Mouse (Mus musculus) urinary bladder, postnatal 14 days (tissue): ENCODE measurements around the gene Txn2.

ENCODE experiments used
- DNase-seq: peaks from one replicate; pipeline ENCODE4 v3.0.0; 2021; ENCODE audit warnings: low spot score

The Txn2 gene

GRCm38 (mm10) chr15:77907646-77908518, 20.9 kb downstream of the Txn2 start:
- DNase-seq = peak; percentile 67

- DNase-seq = no peak
These were observed 22.3 kb downstream of the Txn2 start for GRCm38 (mm10) chr15:77906545-77906944.

- DNase-seq = no peak
These were observed 22.7 kb downstream of the Txn2 start for GRCm38 (mm10) chr15:77906081-77906480.

- DNase-seq = peak; percentile 86
These were observed 23.4 kb downstream of the Txn2 start for GRCm38 (mm10) chr15:77905275-77905970.

DNA sequence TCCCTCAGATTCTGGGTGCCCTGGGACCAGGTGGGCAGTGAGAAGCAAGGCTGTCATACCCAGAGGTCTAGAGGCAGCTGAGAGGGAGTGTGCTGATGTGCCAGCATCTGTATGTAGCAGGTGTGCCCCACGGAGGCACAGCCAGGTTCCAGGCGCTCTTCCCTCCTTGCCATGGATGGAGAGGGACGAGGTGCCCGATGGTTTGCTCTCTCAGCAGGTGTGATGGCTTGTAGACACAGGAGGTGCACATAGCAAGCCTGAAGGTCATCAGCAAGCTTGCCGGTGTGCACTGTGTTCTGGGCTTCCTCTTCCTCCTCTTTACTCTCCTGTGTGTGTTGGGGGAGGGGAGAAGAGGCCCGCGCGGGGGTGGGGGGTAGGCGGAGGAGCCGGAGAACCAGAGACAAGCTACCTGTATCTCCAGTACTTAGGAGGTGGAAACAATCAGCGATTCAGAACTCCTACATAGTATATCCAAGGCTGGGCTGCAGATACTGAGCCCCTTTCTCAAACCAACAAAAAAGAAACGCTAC, 24.4 kb downstream of the Txn2 start:
- DNase-seq = no peak

DNA sequence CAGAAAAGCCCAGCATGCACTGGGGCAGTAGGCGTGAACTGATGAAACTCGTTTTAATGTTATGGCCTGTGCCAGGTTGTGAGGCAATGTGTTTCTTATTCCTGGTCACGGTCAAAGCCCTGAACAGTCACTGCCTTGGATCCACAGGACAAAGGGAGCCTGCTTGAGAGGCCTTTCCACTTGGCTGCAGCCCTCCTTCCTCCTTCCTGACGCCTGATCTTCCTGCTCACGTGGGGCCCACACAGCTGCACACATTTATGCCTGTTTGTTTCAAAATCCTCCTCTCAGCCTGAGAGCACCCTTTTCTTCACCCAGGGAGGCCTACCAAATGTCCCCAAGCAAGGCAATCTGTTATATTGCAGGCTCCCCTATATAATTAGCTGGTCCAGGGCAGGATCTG, 25.6 kb downstream of the Txn2 start:
- DNase-seq = no peak

DNA sequence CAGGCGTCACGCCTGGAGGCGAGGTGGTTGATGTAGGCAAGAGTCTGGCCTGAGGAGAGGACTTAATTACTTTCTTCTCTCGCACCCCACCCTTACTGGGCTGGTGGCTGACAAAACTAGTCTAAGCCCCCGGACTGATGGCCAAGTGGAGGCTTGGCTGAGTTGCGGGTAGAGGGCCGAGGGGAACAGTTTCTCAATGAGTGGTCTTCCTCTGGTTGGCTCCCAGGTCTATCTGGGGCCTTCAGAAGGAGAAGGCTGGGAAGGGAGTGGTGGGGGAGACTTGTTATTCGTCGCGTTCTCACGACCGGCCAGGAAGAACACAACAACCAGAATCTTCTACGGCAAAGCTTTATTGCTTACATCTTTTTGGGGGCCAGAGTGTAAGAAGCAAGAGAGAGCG, 33.9 kb downstream of the Txn2 start:
- DNase-seq = no peak

DNA sequence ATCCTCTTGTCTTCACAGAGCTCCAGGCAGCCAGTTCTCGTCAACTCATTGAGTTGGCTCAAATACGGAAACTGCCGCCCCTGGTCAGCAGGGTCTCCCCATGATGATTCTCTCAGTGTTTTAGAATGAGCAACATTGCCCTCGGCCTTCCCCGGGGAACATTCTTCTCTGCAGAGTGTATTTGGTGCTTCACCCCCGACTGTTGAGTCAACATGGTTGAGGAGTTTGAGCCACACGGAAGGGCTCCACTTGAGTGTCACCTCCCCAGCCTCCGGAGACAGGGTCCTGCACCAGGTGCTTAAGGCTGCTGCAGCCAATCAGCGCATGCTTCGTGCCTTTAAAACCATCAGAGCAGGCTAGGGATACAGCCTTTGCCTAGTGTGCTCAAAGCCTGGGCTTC, 35.5 kb downstream of the Txn2 start:
- no peak for DNase-seq

DNA sequence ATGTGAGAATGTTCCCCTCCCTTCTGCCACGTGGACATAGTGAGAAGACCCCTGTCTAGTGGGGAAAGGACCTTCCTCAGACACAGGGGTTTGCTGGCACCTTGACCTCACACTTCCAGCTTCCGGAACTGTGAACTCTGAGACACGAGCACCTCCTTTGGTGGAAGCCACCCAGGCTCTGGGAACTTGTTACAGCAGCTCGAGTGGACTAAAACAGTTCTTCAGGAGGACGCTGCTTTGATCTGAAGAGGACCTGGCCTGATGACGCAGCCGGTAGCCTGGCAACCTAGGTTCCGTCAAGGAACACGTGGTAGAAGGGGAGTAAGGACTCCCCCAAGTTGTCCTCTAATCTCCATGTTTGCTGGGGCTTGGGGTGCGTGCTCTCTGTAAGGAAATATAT, 36.4 kb downstream of the Txn2 start:
- DNase-seq = no peak

DNA sequence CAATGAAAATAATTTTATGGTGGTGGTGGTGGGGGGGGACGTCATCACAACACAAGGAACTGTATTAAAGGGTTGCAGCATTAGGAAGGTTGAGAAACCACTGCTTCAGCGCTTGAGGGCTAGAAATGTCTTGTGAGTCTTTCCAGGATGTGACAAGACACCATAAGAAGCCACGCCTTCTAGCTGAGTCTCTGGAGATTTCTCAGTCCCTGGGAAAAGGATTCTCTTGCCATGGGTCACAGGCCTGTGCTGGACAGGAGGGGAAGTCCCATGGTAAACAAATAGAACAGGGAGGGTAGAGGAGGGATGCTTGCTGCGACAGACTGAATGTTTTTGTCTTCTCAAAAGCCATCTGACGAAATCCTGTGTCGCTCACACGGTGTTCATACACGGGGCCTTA, 37.0 kb downstream of the Txn2 start:
- DNase-seq = no peak

- no peak for DNase-seq
These were observed 38.9 kb downstream of the Txn2 start for GRCm38 (mm10) chr15:77889761-77890422.

DNA sequence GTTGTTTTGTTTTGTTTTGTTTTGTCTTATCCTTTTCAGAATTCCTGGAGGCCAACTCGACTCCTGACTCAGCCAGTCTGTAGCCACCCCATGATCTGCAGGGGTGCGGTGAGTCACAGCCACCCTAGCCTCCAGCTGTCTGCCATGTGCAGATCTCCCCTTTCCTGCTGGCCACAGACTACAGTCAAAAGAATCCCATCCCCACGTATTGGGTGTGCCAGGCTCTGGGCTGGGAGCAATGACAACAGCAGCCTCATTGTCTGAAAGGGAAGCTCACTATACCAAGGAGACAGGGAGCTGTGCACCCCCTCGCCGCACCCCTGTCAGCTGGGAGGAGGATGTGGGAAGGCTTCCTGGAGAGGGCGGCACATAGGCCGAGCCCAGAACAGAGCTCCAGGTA, 40.5 kb downstream of the Txn2 start:
- no peak for DNase-seq

DNA sequence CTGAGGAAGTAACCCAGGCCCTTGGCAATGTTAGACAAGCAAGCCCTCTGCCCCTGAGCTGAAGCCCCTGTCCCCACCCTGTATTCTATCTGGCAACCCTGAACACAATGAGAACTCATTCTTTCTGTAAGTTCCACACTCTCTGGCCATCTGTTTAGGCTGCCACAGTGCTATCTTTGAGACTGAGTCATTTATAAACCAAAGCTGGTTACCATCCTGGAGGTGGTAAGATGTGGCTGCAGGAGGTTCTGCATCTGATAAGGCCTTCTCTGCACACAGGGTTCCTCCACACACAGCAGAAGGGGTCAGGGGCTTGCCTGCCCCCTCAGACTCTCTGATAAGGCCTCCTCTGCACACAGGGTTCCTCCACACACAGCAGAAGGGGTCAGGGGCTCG, 41.7 kb downstream of the Txn2 start:
- no peak for DNase-seq

GRCm38 (mm10) chr15:77886369-77887092, 42.3 kb downstream of the Txn2 start:
- DNase-seq = no peak

GRCm38 (mm10) chr15:77885945-77886344, 42.9 kb downstream of the Txn2 start:
- no peak for DNase-seq

- no peak for DNase-seq
These were observed 43.6 kb downstream of the Txn2 start for GRCm38 (mm10) chr15:77885159-77885558.

- no peak for DNase-seq
These were observed 45.2 kb downstream of the Txn2 start for GRCm38 (mm10) chr15:77883697-77884010.

GRCm38 (mm10) chr15:77882797-77883696, 45.8 kb downstream of the Txn2 start:
- DNase-seq = peak; percentile 60

DNA sequence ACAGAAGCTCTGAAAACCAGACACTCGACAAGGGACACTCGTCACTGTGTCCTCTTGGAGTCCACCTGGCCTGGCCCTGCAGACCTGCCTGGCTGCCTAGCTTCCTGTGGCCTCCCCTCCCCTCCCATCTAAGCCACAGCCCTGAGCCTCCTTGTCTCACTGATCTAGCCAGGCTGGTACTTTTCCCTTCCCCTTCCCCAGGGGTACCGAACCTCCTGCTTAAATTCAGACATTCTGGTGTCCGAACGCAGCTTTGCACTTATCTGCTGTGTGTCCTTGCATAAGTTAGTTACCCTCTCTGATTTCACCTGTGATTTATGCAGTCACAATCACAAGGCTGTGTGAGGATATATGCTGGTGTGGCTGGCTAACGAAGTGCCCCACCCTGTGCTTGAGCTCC, 46.5 kb downstream of the Txn2 start:
- DNase-seq = no peak

DNA sequence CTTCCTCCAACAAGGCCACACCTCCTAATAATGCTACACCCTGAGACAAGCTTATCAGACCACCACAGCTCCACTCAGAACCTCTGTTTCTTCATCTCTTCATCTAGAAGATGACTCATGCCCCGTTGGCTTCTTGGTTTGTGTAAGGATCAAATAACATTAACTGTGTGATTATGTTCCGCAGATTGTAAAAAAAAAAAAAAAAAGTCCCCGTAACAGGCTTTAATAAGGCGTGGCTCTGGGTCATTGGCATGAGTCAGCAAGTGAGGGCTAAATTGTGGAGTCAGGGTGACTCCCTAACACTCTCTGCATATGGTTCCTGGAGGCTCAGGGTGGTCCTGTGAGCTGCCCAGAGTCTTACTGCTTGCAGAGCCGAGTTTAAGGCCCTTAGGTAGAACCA, 47.1 kb downstream of the Txn2 start:
- DNase-seq = peak; percentile 55

DNA sequence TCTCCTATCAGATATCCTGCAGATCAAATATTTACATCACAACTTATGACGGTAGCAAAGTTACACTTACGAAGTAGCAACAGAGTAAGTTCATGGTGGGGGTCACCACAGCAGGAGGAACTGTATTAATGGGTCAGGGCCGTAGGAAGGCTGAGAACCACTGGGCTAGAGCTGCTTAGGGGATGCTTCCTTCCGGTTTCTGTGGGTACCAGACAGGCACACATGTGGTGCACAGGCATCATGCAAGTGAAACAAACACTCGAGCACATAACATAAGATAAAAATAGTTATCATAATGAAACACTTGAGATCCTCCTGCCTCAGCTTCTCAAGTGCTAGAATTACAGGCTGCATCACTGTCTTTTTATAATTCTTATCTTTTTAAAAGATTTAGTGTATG, 48.1 kb downstream of the Txn2 start:
- DNase-seq = no peak
